Mouse (Mus musculus): ENCODE results near the gene Vti1a.

- no peak for TF ChIP-seq CTCF (IDR thresholded peaks at IDR 0.05; ENCODE audit: low read depth)
- TF ChIP-seq EP300 (IDR thresholded peaks at IDR 0.05; ENCODE audit: low read depth): no peak
Measured at GRCm38 (mm10) chr19:55290621-55291270, 25.3 kb upstream of the Vti1a start.
